Mouse (Mus musculus) intestine, embryonic 14.5 days (tissue): Measurements from ENCODE around the gene Ifi203. TPM values are rescaled to one million over a fixed set of nuclear protein-coding genes. Genes with fewer than 3 reads are reported as not detected.
"Not testable (repeated sequence)": the region's sequence is repeated elsewhere in the genome, so short reads cannot be mapped to it uniquely, and the experiment has no call there.

Source experiments
- ATAC-seq: fragments of 200-750 bp; cut with Nextera tagmentation; replicated peaks from 2 replicates; pipeline ENCODE4 v1.8.0; 2017; ENCODE audit warnings: low read depth, moderate number of reproducible peaks, moderate TSS enrichment, moderate library complexity; ENCODE audit not compliant: low FRiP score, low TSS enrichment
- DNase-seq: peaks from one replicate; pipeline ENCODE4 v3.0.0-alpha.2; 2018; ENCODE audit warnings: low spot score
- H3K27ac ChIP-seq: fragments of 300-500 bp; sonication (generic); 2 replicates; pipeline ENCODE4 v1.5.1; 2014; ENCODE audit warnings: low read depth, mild to moderate bottlenecking, control low read depth
- H3K27me3 ChIP-seq: fragments of 300-500 bp; sonication (generic); replicated peaks from 2 replicates; pipeline ENCODE4 v1.6.1; 2014; ENCODE audit warnings: low read length, control low read depth; ENCODE audit not compliant: control insufficient read depth, insufficient read depth
- H3K36me3 ChIP-seq: fragments of 300-500 bp; sonication (generic); 2 replicates; pipeline ENCODE4 v1.6.1; 2014; ENCODE audit warnings: low read length, control low read depth; ENCODE audit not compliant: control insufficient read depth, insufficient read depth
- H3K4me1 ChIP-seq: fragments of 300-500 bp; sonication (generic); replicated peaks from 2 replicates; pipeline ENCODE4 v1.6.1; 2014; ENCODE audit warnings: low read length, control low read depth, mixed read lengths; ENCODE audit not compliant: control insufficient read depth, insufficient read depth
- H3K4me2 ChIP-seq: fragments of 300-500 bp; sonication (generic); 2 replicates; pipeline ENCODE4 v1.6.1; 2014; ENCODE audit warnings: low read length
- H3K4me3 ChIP-seq: fragments of 300-500 bp; sonication (generic); 2 replicates; pipeline ENCODE4 v1.5.1; 2014; ENCODE audit warnings: low read depth, low read length, control low read depth, mixed read lengths
- H3K9ac ChIP-seq: fragments of 300-500 bp; sonication (generic); 2 replicates; pipeline ENCODE4 v1.6.1; 2014; ENCODE audit warnings: mild to moderate bottlenecking, low read length
- H3K9me3 ChIP-seq: fragments of 300-500 bp; sonication (generic); 2 replicates; pipeline ENCODE4 v1.6.1; 2016; ENCODE audit warnings: low read length, control low read depth; ENCODE audit not compliant: control insufficient read depth
- WGBS: fragments of 180-500 bp; shearing (Covaris S2); extraction: QIAGEN DNeasy Blood & Tissue Kit; methylation state at CpG from one replicate; pipeline ENCODE4 v1.1.7; 2014; 5-methylcytosine and 5-hydroxymethylcytosine counted together
- polyA plus RNA-seq: library from polyadenylated mRNA; unstranded; fragments of >200 nt; fragmentation: Nextera tagmentation; extraction: Ambion mirVana; gene quantifications from 2 replicates; pipeline ENCODE4 v1.2.1, GENCODE M21; 2014

Gene Ifi203
- 1.3 and 1.5 TPM in 2 replicates for polyA plus RNA-seq

GRCm38 (mm10) chr1:173941924-173942779 is at the start of gene Ifi203, which contains the start of gene Mndal:
Gene Ifi203, minus strand, starts transcription at chr1:173942672.
Gene Mndal, minus strand, starts transcription at chr1:173942491.
- not testable (repeated sequence) for H3K9ac ChIP-seq, DNase-seq, H3K4me1 ChIP-seq, H3K9me3 ChIP-seq, H3K27ac ChIP-seq, H3K4me3 ChIP-seq, H3K27me3 ChIP-seq, H3K36me3 ChIP-seq, ATAC-seq, H3K4me2 ChIP-seq
- 49% methylated on average over 3 of the region's 3 CpGs for WGBS

GRCm38 (mm10) chr1:173982694-173983305 is 40.3 kb upstream of the Ifi203 start, which contains the start of gene Ifi202b:
Gene Ifi202b, minus strand, starts transcription at chr1:173982744.
- H3K27ac ChIP-seq, H3K4me3 ChIP-seq, H3K9ac ChIP-seq, ATAC-seq, H3K27me3 ChIP-seq, H3K4me1 ChIP-seq, H3K9me3 ChIP-seq, H3K36me3 ChIP-seq, H3K4me2 ChIP-seq, DNase-seq: not testable (repeated sequence)
- WGBS = 86% methylated on average over 6 of the region's 6 CpGs

GRCm38 (mm10) chr1:173981038-173981437 is 38.6 kb upstream of the Ifi203 start:
- not testable (repeated sequence) for H3K4me3 ChIP-seq, DNase-seq, H3K36me3 ChIP-seq, H3K4me1 ChIP-seq, H3K4me2 ChIP-seq, H3K27me3 ChIP-seq, H3K27ac ChIP-seq, H3K9me3 ChIP-seq, ATAC-seq, H3K9ac ChIP-seq
- WGBS = 34% methylated on average over 3 of the region's 3 CpGs

- ATAC-seq (no peak), DNase-seq (no peak)
- Histone ChIP-seq H3K4me3 (no peak overlapping the region), H3K27me3 (no peaks in the 10 kb centered on the region), H3K4me2 (no peak overlapping the region), H3K36me3 (no peaks in the 10 kb centered on the region), H3K27ac (no peak overlapping the region), H3K4me1 (no peaks in the 10 kb centered on the region), H3K9ac (no peak overlapping the region), H3K9me3 (no peaks in the 10 kb centered on the region)
These were observed 35.1 kb upstream of the Ifi203 start for GRCm38 (mm10) chr1:173977622-173978021.

GRCm38 (mm10) chr1:173973111-173973510 is 30.6 kb upstream of the Ifi203 start:
- H3K4me3 ChIP-seq = no peak overlapping the region
- H3K9ac ChIP-seq = no peak overlapping the region
- H3K27me3 ChIP-seq = no peaks in the 10 kb centered on the region
- DNase-seq (no peak), ATAC-seq (no peak)
- H3K4me1 ChIP-seq = no peaks in the 10 kb centered on the region
- H3K27ac ChIP-seq = no peak overlapping the region
- no peaks in the 10 kb centered on the region for H3K9me3 ChIP-seq
- no peaks in the 10 kb centered on the region for H3K36me3 ChIP-seq
- no peak overlapping the region for H3K4me2 ChIP-seq

- ATAC-seq, H3K36me3 ChIP-seq, H3K9ac ChIP-seq, H3K4me2 ChIP-seq, H3K27ac ChIP-seq, H3K9me3 ChIP-seq, H3K27me3 ChIP-seq, H3K4me3 ChIP-seq, H3K4me1 ChIP-seq, DNase-seq: not testable (repeated sequence)
- 60% methylated on average over 1 of the region's 1 CpGs for WGBS
These were observed 19.0 kb upstream of the Ifi203 start for GRCm38 (mm10) chr1:173961491-173961890.

- DNase-seq, H3K27me3 ChIP-seq: not testable (repeated sequence)
These were observed 17.5 kb upstream of the Ifi203 start for GRCm38 (mm10) chr1:173959998-173960397.

GRCm38 (mm10) chr1:173955839-173956527 is 13.5 kb upstream of the Ifi203 start:
- not testable (repeated sequence) for H3K36me3 ChIP-seq, H3K9ac ChIP-seq, H3K27me3 ChIP-seq, H3K9me3 ChIP-seq, DNase-seq, H3K27ac ChIP-seq, H3K4me2 ChIP-seq, H3K4me1 ChIP-seq, H3K4me3 ChIP-seq
- ATAC-seq = peak; percentile 61; the same call in 1 of the 2 replicates
- 13% methylated on average over 3 of the region's 3 CpGs for WGBS

More at GRCm38 (mm10) chr1:173959998-173960397, 17.5 kb upstream of the Ifi203 start:
- H3K4me3 ChIP-seq, H3K4me1 ChIP-seq, H3K4me2 ChIP-seq, H3K9me3 ChIP-seq, ATAC-seq, H3K9ac ChIP-seq, H3K36me3 ChIP-seq, H3K27ac ChIP-seq: not testable (repeated sequence)
- WGBS = 57% methylated on average over 3 of the region's 3 CpGs
